Comparison of ENCODE assay signal across 8 mouse cellular contexts in genomic region chr5:34574721-34575120, GRCm38 (mm10). TPM values are rescaled to one million over a fixed set of nuclear protein-coding genes. Genes with fewer than 3 reads are reported as not detected.
DNase-seq lines count a peak whose midpoint lies in the region; ATAC-seq and TF ChIP-seq lines count a peak whose summit lies in the region.

No protein-coding gene starts in this region.

- no peak for ATAC-seq in intestine, embryonic 14.5 days (replicated peaks; ENCODE audit: low FRiP score, low TSS enrichment, low read depth)
- no peak for ATAC-seq in midbrain, embryonic 16.5 days

- no peaks in the 10 kb centered on the region for H3K36me3 ChIP-seq in intestine, embryonic 14.5 days (ENCODE audit: control insufficient read depth, insufficient read depth, low read length)
- no peaks in the 10 kb centered on the region for H3K36me3 ChIP-seq in midbrain, embryonic 16.5 days (ENCODE audit: control insufficient read depth, insufficient read depth, low read length)

- DNase-seq in left cerebral cortex, adult 2 months (ENCODE audit: extremely low spot score in 1 of 2, low spot score in 2 of 2) = no peak
- no peak for DNase-seq in left cerebral cortex, adult 11 months (ENCODE audit: low spot score)
- no peak for DNase-seq in intestine, embryonic 14.5 days (ENCODE audit: low spot score)
- DNase-seq in frontal cortex, postnatal 36 days (ENCODE audit: low spot score in 2 of 2) = no peak
- DNase-seq in frontal cortex, postnatal 25 days (ENCODE audit: low spot score in 2 of 2) = no peak
- DNase-seq in left cerebral cortex, adult 18-20 months (ENCODE audit: low spot score in 2 of 2) = no peak

- H3K9ac ChIP-seq in intestine, embryonic 14.5 days (ENCODE audit: low read length) = peak overlapping the region; percentile 96
- peak overlapping the region; percentile 100 for H3K9ac ChIP-seq in midbrain, embryonic 16.5 days (ENCODE audit: low read depth, low read length)

- H3K9me3 ChIP-seq in intestine, embryonic 14.5 days (ENCODE audit: control insufficient read depth, low read length) = no peaks in the 10 kb centered on the region
- H3K9me3 ChIP-seq in midbrain, embryonic 16.5 days (replicated peaks; ENCODE audit: control insufficient read depth, low read length, poor library complexity, severe bottlenecking) = no peaks in the 10 kb centered on the region

- no peak for TF ChIP-seq CTCF in left cerebral cortex, adult 2 months (IDR thresholded peaks at IDR 0.05)
- no peak for TF ChIP-seq CTCF in cortical plate, adult 2 months (IDR thresholded peaks at IDR 0.05; ENCODE audit: extremely low read depth, insufficient read depth, low read length)

- no peaks in the 10 kb centered on the region for H3K27me3 ChIP-seq in intestine, embryonic 14.5 days (replicated peaks; ENCODE audit: control insufficient read depth, insufficient read depth, low read length)
- no peaks in the 10 kb centered on the region for H3K27me3 ChIP-seq in midbrain, embryonic 16.5 days (ENCODE audit: control insufficient read depth, insufficient read depth, low read depth, low read length)

- H3K4me3 ChIP-seq in left cerebral cortex, adult 2 months = peak overlapping the region; percentile 97
- peak overlapping the region; percentile 68 for H3K4me3 ChIP-seq in cortical plate, adult 2 months (ENCODE audit: insufficient read depth, low read length)
- peak overlapping the region; percentile 92 for H3K4me3 ChIP-seq in intestine, embryonic 14.5 days (ENCODE audit: low read depth, low read length)
- peak overlapping the region; percentile 98 for H3K4me3 ChIP-seq in midbrain, embryonic 16.5 days (ENCODE audit: low read depth, low read length)

- no peak for TF ChIP-seq POLR2A in cortical plate, adult 2 months (IDR thresholded peaks at IDR 0.05; ENCODE audit: extremely low read depth, insufficient read depth, low read length)

- H3K4me1 ChIP-seq in cortical plate, adult 2 months (ENCODE audit: control insufficient read depth, insufficient read depth, low read length) = peaks cover 4% of the 10 kb centered on the region
- peaks cover 11% of the 10 kb centered on the region for H3K4me1 ChIP-seq in intestine, embryonic 14.5 days (replicated peaks; ENCODE audit: control insufficient read depth, insufficient read depth, low read length)
- H3K4me1 ChIP-seq in midbrain, embryonic 16.5 days (ENCODE audit: control insufficient read depth, insufficient read depth, low read length) = peaks cover 19% of the 10 kb centered on the region

- peak overlapping the region; percentile 83 for H3K4me2 ChIP-seq in intestine, embryonic 14.5 days (ENCODE audit: low read length)
- peak overlapping the region; percentile 80 for H3K4me2 ChIP-seq in midbrain, embryonic 16.5 days (ENCODE audit: low read length)

- WGBS in intestine, embryonic 14.5 days = 35% methylated on average over 10 of the region's 10 CpGs
- 42% methylated on average over 10 of the region's 10 CpGs for WGBS in midbrain, embryonic 16.5 days

- intact Hi-C loops in left cerebral cortex, adult 2 months (cut with DNase I) = no loop called here

- peak overlapping the region; percentile 98 for H3K27ac ChIP-seq in left cerebral cortex, adult 2 months
- H3K27ac ChIP-seq in cortical plate, adult 2 months (ENCODE audit: insufficient read depth, low read length) = 0 out of 2 replicates have a peak overlapping the region, but pooled peaks have one; percentile 87
- H3K27ac ChIP-seq in intestine, embryonic 14.5 days (ENCODE audit: low read depth) = peak overlapping the region; percentile 86; the same call in 1 of the 2 replicates
- H3K27ac ChIP-seq in midbrain, embryonic 16.5 days (ENCODE audit: low read length) = peak overlapping the region; percentile 97

RNA-seq across cellular contexts. Expression of gene Add1, which starts 1.3 kb away (rescaled TPM):
- total RNA-seq in left cerebral cortex, adult 2 months (2021) = 100 to 1,000 TPM; 409 to 413 TPM
- 375 and 376 TPM in 2 replicates for polyA plus RNA-seq in cortical plate, adult 2 months (2012; rRNA removed)
- 183 and 184 TPM in 2 replicates for polyA plus RNA-seq in intestine, embryonic 14.5 days (2014; fragmentation: Nextera tagmentation; extraction: Ambion mirVana)
- 203 and 212 TPM in 2 replicates for polyA plus RNA-seq in midbrain, embryonic 16.5 days (2015; fragmentation: Nextera tagmentation; extraction: Ambion mirVana)
- 100 to 1,000 TPM; 426 to 440 TPM for total RNA-seq in left cerebral cortex, adult 18-20 months (2021)

RNA-seq across cellular contexts. Expression of gene Sh3bp2, which starts 49.1 kb away (rescaled TPM):
- total RNA-seq in left cerebral cortex, adult 2 months (2021) = 1 to 10 TPM; 3.4 to 3.9 TPM
- 3.5 TPM in 2 replicates for polyA plus RNA-seq in cortical plate, adult 2 months (2012; rRNA removed)
- polyA plus RNA-seq in intestine, embryonic 14.5 days (2014; fragmentation: Nextera tagmentation; extraction: Ambion mirVana) = 5.7 and 7.7 TPM in 2 replicates
- polyA plus RNA-seq in midbrain, embryonic 16.5 days (2015; fragmentation: Nextera tagmentation; extraction: Ambion mirVana) = 21.8 and 28.5 TPM in 2 replicates
- total RNA-seq in left cerebral cortex, adult 18-20 months (2021) = 1 to 10 TPM; 2.4 to 2.9 TPM
